Mouse (Mus musculus): ENCODE measurements around the gene Gpc5.

GRCm38 (mm10) chr14:115779382-115780177 is 687.6 kb downstream of the Gpc5 start:
- no peak for TF ChIP-seq GATA1 (IDR thresholded peaks at IDR 0.05; ENCODE audit: low read length)
- TF ChIP-seq TAL1 (IDR thresholded peaks at IDR 0.05; ENCODE audit: low read length) = no peak
